Mouse (Mus musculus): ENCODE measurements around the gene Nfkbiz. TPM values are rescaled to one million over a fixed set of nuclear protein-coding genes. Genes with fewer than 3 reads are reported as not detected.

The Nfkbiz gene
- total RNA-seq, 2 experiments from 2014 or later = 1.8 to 2.8 TPM

GRCm38 (mm10) chr16:55804799-55805198, 33.9 kb downstream of the Nfkbiz start:
- DNase-seq = no peak

GRCm38 (mm10) chr16:55801629-55802028, 37.1 kb downstream of the Nfkbiz start:
- DNase-seq = no peak

DNA sequence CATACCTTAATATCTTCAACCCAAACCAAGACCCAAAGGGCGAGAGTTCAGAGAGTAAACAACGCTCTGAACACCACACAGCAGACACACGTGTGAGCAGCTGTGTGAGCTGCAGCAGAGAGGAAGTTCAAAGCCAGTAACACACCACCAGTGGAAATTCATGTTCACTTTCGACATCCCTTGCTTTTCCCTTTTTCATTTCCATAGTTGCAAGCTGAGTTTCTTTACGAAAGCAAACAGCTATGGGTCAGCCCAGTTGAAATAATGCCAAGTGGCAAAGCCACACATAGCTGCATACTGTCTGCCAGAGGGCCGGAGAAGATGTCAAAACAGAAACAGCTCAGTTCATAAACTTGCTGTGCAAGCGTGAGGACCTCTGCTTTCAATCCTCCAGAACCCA, 39.9 kb downstream of the Nfkbiz start:
- no peak for DNase-seq

DNA sequence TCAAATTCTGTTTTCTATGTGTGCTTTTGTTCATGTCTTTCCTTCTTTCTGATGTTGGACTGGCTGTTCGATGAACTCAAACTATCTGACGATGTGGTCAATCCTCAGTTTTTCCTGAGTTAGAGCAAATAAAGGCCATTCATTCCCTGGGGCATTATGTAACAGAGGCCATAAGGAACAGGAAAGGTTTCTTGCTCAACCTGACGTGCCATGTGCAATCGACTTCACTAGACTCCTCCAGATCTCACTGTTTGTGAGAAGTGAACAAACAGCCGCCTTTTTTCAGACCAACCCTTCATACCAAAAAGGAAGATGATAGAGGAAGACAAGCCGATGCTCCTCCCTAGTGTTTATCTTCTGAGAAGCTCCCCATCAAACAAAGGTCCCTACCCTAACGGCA, 48.4 kb downstream of the Nfkbiz start:
- DNase-seq = no peak

DNA sequence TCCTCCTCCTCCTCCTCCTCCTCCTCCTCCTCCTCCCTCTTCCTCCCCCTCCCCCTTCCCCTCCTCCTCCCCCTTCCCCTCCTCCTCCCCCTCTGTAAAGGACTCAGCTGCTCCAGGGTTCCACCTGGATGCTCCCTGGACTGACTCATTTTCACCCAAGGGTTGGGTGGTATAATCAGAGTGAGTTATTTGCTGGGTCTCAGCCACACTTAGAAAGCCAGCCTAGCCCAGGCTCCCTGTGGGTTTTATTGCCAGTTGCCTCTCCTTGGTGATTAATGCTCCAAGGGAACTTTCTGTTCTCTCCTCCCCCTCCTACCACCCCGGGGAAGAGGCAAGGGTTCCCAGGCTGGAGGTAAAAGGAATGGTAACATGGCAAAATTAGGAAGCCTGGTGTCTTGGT, 49.4 kb downstream of the Nfkbiz start:
- no peak for DNase-seq

DNA sequence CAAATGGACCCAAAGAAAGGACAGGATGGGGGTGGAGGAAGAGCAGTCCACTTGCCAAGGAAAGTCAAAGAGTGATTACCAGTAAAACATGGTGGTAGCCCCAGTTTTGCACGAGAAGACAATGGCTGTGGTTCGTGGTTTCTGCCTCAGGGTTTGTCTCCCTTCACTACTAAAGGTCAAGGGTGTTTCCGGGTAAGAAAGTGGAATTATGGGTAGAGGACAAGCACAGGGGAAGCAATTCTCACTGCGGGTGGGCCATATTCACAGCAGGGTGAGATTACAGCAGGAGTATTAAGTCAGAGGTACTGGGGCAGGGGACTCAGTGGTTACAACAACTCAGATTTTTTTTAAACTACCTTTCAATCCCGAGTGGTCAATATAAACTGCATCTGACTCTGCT, 50.0 kb downstream of the Nfkbiz start:
- DNase-seq = no peak

DNA sequence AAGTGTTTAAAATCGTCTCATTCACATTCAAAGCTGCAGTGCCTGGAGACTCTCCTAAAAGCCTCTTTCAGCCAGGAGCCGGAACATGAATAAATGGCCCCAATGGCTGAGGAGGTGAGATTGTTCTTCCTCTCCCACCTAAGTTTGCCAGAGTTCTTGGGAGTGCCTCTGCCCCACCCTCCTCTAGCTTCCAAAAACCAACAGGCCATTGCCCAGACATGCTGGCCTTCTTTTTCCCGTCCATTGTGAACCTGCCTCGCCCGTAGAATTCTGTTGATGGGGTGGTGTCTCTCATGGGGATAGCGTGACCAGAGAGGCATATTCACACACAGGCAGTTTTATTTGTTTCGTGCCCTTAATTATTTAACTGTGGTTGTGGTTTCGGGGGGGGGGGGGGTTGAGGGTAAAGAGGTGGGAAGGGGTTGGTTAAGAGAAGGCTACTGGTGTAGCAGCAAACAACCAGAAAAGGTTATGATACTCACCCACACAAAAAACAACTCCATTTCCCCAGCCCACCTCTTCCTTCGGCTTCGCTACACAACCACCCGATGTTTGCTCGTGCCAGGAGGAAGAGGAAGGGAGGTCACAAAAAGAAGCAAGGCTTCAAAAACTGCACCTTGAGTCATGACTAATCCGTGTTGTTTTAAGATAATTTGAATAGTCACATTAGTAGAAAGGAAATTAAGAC, 51.2 kb downstream of the Nfkbiz start:
- DNase-seq = no peak

- no peak for DNase-seq
Observed at GRCm38 (mm10) chr16:55784379-55784778, 54.3 kb downstream of the Nfkbiz start.

GRCm38 (mm10) chr16:55783923-55784322, 54.8 kb downstream of the Nfkbiz start:
- DNase-seq = no peak

- DNase-seq = no peak
Observed at GRCm38 (mm10) chr16:55782911-55783310, 55.8 kb downstream of the Nfkbiz start.

DNA sequence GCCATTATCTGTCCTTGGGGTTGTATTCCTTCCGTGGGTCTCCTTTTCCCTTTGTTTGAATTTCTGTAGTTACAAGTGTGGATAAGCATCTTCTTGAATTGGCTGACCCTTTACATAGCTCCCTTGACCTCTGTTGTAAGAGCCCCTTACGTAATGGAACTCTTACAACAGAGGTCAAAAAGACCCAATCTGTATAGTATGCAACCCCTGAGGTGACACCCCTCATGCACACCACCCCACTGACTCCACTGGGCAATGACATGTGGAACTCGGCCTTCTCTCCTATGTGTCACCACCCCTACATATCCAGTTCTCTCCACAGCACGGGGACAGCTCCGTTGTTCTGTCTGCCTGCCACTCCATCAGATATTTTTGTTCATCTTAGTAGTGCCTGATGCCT, 56.9 kb downstream of the Nfkbiz start:
- DNase-seq = no peak

DNA sequence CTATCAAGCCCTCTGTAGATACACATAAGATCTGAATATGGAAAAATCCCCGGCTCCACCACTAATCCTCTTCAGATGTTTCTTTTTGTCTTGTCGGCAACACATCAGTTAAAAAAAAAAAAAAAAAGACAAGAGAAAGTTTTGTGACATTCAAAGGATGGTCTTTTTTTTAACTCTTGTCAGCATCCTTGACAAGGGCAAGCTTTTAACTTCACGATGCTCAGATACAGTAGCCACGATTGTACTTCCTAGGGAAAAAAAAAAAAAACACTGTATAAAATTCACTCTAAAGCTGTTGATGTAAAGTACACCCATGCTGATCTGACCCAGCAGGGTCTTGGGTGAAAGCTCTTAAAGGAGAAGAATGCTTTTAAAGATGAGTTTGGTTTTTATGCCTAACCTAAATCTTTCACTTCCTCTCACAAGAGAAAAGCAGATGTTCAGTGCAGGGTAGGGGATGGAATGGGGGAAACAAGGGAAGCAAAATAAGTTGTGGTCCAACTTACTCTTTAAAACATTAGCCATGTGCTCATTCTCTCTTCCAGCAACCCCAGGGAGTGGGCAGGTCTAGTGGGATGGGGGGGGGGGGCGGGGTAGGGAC, 57.6 kb downstream of the Nfkbiz start:
- no peak for DNase-seq

DNA sequence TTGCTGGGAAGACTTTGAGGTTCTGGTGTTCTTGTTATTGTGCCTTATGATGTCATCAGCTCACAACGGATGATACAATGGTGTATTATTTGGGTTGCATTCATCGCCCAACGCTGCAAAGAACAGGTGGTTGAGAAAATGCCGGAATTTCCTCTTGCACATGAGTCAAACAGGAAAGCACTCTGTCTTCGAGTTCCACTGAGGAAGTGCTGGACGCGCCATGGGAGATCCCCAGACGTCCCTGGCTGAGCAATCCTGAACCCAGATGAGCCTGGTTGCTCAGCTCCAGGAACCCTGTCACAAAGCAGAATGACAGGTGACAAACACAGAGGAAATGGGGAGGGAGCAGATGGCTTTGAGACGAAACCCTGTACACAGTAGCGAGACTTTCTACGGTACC, 62.4 kb downstream of the Nfkbiz start:
- DNase-seq = no peak

DNA sequence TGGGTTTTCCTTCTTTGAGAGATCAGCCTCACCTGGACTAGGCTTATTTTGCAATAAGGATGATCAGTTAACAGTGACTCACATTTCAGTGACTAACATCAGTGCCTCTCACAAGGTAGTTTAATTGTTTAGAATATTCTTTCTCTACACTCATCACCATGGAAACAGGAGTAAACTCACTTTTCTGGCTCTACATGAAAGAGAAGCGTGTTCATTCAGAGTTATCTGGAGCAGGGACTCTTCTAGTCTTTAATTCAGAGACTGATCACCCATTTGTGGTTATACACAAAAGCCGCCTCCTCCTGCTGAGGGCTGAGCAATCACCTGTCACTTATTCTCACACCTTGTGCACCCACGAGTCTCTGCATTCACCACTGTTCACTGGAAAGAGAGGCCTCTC, 68.5 kb downstream of the Nfkbiz start:
- DNase-seq = no peak

Other genes with a start within 250 kb of the Nfkbiz start
- gene Nxpe3, start 56.4 kb upstream of the Nfkbiz start, total RNA-seq (2021) = under 1 TPM; 0.31 to 0.34 TPM
- 1 to 10 TPM; 3.2 to 5.5 TPM for gene Cep97, start 96.0 kb upstream of the Nfkbiz start, total RNA-seq (2021)
- gene Rpl24, start 127.4 kb upstream of the Nfkbiz start, total RNA-seq (2021) = 100 to 1,000 TPM; 823 to 845 TPM
- gene Zbtb11, start 135.0 kb upstream of the Nfkbiz start, total RNA-seq (2021) = 1 to 10 TPM; 6.5 to 9.1 TPM
- 10 to 100 TPM; 46.5 TPM for gene Pcnp, start 190.8 kb upstream of the Nfkbiz start, total RNA-seq (2021)
- gene Trmt10c, start 198.9 kb upstream of the Nfkbiz start, total RNA-seq (2021) = 1 to 10 TPM; 8.9 to 9.0 TPM
- 10 to 100 TPM; 16.8 to 21.8 TPM for gene Senp7, start 209.4 kb upstream of the Nfkbiz start, total RNA-seq (2021)

Data from gastrocnemius, postnatal 10 days (tissue).